Mouse (Mus musculus) frontal cortex, postnatal 25 days (tissue): ENCODE results near the gene Wdr25.

ENCODE experiments used
- DNase-seq, 2 experiments: peaks; one replicate each; pipeline ENCODE4 v3.0.0; 2022; ENCODE audit warnings: low spot score in 2 of 2

Gene Wdr25

GRCm38 (mm10) chr12:109068738-109069137 lies 175.3 kb downstream of the Wdr25 start:
- no peak for DNase-seq

- DNase-seq, result no peak
These were observed 176.3 kb downstream of the Wdr25 start for GRCm38 (mm10) chr12:109069751-109070150.

- DNase-seq, result no peak
These were observed 177.8 kb downstream of the Wdr25 start for GRCm38 (mm10) chr12:109071248-109071647.

GRCm38 (mm10) chr12:109074106-109074505 lies 180.7 kb downstream of the Wdr25 start:
- no peak for DNase-seq

- DNase-seq, result no peak
These were observed 181.4 kb downstream of the Wdr25 start for GRCm38 (mm10) chr12:109074777-109075285.

GRCm38 (mm10) chr12:109077036-109077435 lies 183.6 kb downstream of the Wdr25 start:
- no peak for DNase-seq
